Mouse (Mus musculus): ENCODE results near the gene Anapc1.
"Not testable (repeated sequence)": the region's sequence is repeated elsewhere in the genome, so short reads cannot be mapped to it uniquely, and the experiment has no call there.

The Anapc1 gene

DNA sequence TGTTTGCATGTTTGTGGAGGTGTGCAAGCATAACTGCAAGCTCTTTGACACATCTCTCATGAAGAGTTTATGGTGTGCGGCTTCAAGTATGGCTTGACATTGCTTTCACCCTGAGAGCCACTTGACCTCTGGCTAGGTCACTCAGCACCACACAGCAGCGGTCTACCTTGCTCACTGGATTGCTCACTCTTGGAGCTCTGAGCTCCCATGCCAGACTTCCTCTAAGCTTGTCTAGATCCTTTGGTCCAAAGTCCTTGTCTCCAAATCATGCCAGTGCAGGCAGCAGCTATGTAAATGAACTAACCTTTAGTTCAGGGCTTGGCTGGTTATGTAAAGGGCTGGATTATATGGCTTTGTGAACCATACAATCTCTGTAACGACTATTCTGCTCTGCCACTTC lies 9.2 kb upstream of the Anapc1 start:
- no peak for DNase-seq (ENCODE audit: low read depth)

DNA sequence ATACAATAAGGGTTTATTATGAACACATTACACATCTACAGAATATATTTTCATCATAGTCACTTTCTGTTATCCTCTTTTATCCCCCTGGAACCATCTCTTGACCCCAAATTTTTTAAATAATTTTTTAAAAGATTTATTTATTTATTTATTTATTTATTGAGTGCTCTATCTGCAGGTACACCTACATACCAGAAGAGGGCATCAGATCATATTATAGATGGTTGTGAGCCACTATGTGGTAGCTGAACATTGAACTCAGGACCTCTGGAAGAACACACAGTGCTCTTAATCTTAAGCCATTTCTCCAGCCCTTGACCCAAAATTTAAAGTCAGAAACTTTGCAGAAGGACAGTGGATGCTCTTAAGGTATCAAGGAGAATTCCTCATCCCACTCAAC lies 7.4 kb upstream of the Anapc1 start:
- DNase-seq (ENCODE audit: low read depth), result peak; percentile 39

DNA sequence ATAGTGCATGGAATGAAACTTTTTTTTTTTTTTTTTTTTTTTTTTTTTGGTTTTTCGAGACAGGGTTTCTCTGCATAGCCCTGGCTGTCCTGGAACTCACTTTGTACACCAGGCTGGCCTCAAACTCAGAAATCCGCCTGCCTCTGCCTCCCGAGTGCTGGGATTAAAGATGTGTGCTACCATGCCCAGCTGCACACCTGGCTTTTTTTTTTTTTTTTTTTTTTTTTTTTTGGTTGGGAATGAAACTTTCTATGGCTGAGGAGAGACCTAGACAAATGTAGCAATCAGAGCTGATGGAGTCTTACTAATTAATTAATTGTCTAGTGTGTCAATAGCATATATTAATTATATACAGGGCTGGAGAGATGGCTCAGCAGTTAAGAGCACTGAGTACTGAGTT lies 6.6 kb upstream of the Anapc1 start:
- not testable (repeated sequence) for DNase-seq (ENCODE audit: low read depth)

DNA sequence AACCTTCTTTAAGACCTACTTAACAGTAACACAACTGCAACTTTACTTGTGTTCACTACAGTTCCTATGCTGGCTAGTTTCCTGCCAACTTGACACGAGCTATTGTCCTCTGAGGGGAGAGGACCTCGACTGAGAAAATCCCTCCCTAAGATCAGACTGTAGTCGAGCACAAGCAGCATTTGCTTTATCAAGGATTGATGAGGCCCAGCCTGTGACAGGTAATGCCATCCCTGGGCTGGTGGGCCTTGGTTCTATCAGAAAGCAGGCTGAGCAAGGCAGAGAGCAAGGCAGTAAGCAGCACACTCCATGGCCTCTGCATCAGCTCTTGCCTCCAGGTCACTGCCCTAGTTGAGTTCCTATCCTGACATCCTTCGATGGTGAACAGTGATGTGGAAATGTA lies 6.0 kb upstream of the Anapc1 start:
- DNase-seq (ENCODE audit: low read depth), result no peak

DNA sequence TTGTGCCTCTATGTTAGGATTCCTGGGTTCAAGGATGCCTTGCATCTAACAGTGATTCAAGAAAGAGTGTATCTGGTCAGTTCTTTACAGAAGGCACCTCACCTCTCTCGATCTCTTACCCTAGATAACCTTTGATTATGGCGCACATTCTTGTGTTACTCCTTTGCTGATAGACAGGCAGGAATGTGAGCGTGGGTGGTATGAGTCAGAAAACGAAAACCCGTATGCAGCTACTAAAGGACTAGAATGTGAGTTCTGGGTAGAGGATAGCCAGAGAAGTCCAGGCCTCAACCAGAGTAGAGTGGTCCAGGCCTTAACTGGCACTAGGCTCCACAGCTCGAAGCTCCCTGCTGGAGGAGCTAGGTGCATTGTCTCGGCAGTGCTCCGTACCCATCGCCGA lies 5.6 kb upstream of the Anapc1 start:
- DNase-seq (ENCODE audit: low read depth), result no peak

DNA sequence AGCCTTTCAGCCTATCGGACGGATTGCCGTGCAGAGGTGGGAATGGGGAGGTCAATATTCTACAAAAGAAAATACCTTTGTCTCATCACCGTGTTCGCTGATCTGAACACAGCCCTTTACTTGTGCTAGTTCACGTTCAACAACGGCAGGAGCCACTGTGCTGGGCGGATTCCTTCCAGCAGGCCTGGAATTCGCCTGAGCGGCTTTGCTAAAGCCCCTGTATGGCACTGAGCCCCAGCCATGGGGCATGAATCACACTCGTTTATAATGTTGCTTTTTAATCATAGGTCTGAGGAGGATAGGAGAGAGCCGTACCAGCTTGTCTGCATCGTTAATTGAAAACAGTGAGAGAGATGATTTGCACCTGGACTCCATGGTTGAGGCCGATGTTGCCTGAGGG lies 5.1 kb upstream of the Anapc1 start:
- DNase-seq (ENCODE audit: low read depth), result no peak

DNA sequence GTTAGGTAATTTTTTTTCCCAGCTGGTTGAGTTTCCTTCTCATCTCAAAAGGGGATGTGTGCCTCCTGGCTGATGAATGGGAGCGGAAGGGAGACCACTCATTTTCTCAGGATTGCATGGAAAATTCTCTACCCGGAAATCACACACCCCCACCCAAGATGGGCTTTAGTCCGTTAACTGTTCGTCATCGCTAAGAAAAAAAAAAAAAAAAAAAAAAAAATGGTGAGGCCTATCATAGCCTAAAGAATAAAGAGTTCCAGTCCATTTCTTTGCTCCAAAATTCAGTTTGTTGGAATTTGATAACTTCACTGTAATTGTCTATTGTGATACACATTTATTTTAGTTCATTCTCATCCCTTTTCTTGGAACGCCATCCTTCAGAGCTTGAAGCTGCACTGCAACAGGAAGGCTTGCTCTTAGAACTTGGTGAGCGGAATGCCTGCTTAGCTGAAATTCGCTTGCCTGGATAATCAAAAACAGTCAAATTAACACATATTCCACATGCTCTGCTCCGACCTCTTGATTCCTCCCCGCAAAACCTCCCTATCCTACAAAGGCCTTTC lies 448 bp upstream of the Anapc1 start:
- no peak for DNase-seq (ENCODE audit: low read depth)

DNA sequence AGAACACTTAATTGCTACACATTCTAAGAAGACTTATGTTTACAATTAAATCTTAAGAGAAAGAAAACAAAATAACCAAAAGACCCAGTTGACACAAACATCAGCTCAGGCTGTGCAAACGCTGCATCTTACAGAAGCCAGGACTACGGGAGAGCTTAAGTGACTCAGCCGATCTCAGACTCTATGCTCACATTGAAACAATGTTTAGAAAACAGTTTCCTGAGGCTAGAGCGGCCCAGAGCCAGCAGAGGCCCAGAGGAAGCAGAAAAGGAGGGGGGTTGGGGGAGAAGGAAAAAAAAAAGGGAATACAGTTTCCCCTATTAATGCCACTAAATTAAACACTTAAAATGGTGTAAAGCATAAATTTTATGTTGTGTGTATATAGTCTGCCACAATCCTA lies 6.5 kb downstream of the Anapc1 start:
- peak; percentile 48 for DNase-seq (ENCODE audit: low read depth)

DNA sequence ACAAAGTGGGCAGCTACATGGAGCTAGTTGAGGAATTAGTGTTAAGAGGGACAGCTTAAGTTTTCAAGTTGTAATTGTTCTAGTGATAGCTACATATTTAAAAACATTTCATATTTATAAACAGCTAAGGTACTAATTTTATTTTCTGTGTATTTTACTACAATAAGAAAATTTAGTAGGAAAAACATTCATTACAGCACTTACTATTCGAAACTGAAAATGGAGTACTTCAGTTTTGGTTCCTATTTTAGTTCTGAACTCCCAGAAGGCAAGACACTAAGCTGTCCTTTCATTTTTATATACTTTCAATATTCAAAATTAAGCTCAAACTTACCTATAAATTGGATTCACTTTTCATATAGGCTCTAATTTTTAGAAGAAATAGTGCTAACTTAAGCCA lies 66.6 kb downstream of the Anapc1 start:
- no peak for DNase-seq (ENCODE audit: low read depth)

DNA sequence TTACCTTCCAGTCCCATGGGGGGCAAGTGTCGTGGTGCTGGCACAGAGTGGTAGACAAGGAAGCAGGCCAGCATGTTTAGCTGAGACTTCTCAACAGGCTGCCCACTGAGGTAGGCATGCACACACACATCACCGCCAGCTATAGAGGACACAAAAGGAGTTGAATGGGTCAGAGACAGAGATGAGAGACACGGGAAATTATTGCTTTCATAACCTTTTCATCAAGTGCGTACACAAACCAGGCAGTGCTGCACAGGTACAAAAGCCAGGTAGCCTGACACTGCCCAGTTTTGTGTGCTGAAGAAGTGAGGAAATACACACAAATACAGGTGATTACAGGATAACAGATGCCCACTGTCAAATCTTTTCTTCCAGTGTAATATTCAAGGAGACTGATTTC lies 71.8 kb downstream of the Anapc1 start:
- no peak for DNase-seq (ENCODE audit: low read depth)

DNA sequence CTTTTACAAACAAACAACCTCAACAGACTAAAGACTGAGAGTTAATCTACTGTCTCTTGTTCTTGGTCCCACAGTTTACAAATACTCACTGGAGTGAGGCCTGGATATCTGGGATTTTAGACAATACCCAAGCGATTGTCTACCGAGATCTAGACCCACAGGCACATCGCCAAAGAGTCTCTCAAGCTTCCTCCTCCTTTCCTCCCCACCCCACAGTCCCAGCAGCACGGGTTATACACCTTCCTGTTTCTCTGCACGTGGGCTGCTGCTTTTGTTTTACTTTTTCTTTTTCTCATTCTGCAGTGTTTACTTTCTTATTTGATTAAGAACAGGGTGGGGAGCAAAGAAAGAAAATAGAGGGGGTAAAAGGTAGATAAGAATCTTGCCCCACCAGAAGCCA lies 73.8 kb downstream of the Anapc1 start:
- no peak for DNase-seq (ENCODE audit: low read depth)

DNA sequence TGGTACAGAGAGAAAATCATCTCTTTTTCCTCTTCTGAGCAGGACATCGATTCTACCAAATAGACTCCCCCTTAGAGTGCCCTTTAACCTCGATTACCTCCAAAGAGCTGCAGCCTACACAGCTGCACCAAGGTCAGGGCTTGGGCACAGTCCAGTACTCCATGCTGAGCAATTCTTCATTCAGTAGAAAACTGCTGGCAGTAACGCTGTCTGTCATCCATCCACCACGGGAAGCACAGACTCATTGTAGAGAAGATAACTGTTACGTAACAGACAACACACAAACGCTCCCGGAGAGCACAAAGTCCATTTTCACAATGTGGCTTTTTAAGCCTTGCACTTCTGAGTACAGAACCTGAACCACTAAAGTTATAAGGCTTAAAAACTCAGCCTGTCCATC lies 74.9 kb downstream of the Anapc1 start:
- DNase-seq (ENCODE audit: low read depth), result peak; percentile 37

DNA sequence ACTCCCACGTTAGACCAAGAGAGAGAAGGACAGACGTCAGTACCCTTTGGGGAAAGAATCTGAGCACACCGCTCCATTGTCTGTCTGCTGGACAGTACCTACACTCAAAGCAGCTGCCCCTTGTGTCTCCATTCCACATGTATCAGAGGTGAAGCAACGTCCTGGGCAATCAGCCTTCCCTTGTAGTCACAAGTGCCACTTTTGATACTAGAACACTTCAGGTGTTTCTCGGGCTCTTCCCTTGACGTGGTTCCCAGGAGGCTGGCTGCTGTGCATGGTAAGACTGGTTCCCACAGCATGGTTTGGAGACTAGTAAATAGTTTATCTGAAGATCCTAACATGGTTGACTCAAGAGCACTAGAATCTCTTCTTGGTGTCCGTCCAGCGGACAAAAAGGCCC lies 76.0 kb downstream of the Anapc1 start:
- DNase-seq (ENCODE audit: low read depth), result no peak

DNA sequence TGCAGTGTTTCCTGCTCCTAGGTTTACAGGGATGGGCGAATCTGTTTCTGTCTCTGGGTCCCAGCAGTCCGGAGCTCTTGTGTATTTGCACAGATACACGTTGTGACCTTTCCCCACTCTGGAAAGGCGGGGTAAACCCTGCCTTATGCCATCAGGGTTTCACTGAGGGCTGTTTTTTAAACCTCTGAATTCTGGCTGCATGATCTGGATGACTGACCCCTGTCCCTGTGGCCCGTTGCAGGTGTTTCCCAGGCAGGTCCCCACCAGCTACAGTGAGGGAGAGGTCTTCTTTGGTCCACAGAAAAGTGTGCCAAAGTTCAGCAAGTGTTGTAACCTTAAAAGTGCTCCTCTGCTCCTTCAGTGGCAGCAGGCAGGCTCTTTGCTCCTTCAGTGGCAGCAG lies 77.9 kb downstream of the Anapc1 start:
- DNase-seq (ENCODE audit: low read depth), result no peak

DNA sequence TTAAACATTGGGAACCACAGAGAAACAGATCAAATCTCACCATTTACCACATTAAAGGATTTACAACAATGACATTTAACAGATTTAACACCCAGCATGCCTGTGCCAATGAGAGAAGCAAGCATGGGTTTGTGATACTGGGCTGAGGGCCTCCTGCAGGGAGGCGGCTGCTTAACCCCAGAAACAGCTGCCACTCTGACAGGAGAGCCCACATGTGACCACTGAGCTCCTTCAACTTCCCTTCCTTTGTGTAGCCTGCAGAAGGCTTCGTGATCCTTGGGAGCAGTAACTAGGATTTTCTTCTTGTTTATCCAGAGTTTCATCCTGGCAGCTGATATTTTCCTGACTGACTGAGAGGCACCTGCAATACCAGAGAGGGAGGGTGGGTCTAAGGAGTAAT lies 85.7 kb downstream of the Anapc1 start:
- no peak for DNase-seq (ENCODE audit: low read depth)

DNA sequence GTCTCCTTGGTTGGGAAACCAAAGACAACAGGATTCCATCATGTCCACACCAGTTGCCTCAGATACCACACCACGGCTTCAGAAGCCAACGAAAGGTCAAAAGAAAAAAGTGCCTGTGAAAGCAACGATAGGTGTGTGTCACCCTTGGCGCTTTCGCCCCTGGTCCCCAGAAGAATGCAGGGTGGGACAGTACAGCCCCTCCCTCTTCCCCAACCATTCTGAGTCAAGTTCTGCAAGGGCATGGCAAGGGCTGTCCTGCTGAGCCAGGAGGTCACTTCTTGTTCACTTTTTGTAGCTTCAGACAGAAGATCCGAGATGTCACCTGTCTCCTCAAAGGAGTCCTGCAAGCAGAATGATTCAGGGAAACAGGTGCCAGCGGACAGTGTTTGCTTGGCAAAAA lies 94.9 kb downstream of the Anapc1 start:
- no peak for DNase-seq (ENCODE audit: low read depth)

DNA sequence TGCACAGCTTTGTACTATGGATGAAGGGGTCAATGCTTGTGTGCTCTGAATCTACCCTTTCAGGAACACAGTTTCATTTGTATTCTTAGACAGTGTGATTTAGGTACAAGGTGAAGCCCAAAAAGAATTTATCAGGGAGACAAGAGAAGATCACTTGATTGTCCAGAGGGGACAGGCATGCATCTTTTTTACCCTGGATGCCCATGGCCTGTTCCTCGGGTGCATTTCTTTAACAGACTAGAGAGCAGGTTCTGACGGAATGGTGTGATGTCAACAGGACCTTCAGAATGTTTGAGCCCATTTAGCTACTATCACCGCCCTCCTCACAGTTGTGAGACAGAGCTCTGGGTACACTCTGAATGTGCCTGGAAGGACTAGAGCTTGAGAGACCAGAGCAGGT lies 96.3 kb downstream of the Anapc1 start, which contains the start of gene Spdye4c:
Spdye4c (plus strand) TSS at position 301 of the 400 bp plus-strand sequence.
- DNase-seq (ENCODE audit: low read depth), result no peak

DNA sequence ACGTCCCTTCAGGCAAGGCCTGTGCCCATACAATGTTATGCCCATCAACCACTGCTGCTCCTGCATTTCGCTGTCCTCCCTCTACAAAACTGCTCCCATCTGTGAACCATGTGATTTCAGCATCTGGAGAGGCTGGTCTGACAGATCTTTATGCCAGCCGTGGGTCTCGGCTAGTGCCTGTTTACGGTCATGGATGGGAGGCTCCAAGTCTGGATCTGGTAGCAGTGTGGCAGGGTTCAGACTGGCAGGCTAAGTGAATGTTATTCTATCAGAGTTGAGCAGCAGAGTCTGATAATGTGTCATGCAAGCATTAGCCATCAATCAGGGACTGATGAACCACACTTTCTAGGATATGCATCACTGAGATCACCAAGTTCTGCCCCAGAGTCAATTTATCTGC lies 104.3 kb downstream of the Anapc1 start:
- no peak for DNase-seq (ENCODE audit: low read depth)

DNA sequence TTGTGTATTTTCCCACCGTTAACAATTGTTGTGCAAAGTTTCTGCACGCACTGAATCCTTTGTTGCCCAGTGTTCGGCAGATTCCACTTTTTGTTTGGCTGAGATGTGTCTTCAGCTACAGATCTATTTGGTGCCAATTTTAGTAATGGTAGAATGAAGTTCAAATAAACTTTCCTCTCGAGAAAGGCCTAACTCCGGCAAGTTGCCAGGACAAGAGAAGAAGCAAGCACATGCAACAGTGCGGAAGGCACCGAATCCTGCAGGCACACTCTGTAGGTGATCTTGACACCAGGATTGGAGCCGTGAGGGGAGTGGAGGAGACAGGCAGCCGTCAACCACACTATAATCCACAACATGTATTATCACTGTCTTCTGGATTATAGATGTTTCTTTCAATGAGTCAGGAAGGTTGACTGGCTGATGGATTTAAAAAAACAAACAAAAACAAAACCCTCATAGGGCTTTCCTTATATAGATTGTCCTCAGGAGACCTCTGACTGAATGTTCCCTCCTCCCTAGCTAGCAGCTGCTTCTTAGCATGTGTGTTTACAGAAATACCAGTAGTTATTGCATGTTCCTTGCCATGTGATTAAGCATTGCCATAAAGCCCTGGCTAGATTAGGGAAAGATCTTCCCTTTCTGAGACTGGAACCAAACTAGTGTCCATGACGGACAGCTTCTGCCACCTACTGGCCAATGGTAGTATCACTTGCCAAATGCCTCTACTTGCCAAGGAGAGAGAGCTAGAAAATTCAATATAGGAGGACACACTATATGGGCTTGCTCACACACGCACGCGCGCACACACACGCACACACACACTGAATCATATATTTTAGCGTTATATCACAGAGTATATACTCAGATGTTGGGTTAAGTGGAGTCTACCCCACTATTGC lies 114.2 kb downstream of the Anapc1 start:
- peak; percentile 75 for DNase-seq (ENCODE audit: low read depth)

DNA sequence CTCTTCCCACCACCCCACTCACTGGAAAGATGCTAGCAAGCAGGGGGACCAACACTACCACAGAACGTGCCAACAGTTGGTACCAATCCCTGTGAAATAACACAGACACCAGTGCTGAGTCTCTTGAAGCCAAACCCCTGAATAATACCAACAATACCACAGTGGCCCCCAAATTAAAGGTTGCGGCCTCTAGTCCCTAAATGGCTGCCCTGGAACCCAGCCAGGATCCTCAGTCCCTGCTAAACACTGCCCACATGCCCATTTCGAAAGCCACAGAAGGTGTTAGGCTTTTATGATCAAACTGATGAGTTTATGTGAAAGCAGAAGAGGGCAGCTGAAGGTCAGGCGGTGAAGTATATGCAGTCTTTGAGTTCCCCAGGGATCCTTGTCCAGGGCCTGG lies 116.2 kb downstream of the Anapc1 start:
- DNase-seq (ENCODE audit: low read depth), result no peak

DNA sequence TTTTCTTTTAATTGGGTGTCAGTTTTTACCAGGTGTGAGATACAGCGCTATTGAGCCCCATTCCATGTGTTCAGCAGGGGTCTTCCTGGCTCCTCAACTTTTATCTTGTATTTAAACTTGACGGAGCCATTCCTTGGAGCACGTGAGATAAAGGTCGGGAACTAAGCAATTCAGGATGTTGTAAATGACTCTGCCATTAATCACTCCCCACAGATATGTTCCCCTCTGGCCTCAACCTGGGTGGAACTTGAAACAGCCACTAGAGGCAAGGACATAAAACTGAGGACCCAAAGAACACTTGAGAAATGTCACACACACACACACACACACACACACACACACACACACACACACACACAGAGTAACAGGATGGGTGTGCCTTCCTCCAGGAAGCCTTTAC lies 118.7 kb downstream of the Anapc1 start:
- no peak for DNase-seq (ENCODE audit: low read depth)

DNA sequence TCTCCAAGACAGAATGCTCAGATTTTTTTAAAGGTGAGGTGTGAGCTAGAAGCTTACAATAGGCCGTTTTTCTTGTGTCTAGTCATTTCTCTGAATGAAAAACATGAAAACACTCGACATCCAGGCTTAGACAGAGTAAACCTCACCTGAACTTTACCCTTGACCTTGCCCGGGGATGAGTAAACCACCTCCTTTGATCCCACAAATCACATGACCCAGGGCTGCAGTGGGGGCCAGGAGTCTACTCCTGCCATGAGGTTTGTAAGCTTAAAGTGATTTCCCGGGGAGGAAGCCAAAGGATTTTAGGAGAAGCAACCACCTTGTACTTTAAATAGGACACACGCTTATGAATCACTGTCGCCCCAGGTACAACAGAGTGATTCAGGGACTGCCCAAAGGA lies 119.2 kb downstream of the Anapc1 start:
- DNase-seq (ENCODE audit: low read depth), result no peak

DNA sequence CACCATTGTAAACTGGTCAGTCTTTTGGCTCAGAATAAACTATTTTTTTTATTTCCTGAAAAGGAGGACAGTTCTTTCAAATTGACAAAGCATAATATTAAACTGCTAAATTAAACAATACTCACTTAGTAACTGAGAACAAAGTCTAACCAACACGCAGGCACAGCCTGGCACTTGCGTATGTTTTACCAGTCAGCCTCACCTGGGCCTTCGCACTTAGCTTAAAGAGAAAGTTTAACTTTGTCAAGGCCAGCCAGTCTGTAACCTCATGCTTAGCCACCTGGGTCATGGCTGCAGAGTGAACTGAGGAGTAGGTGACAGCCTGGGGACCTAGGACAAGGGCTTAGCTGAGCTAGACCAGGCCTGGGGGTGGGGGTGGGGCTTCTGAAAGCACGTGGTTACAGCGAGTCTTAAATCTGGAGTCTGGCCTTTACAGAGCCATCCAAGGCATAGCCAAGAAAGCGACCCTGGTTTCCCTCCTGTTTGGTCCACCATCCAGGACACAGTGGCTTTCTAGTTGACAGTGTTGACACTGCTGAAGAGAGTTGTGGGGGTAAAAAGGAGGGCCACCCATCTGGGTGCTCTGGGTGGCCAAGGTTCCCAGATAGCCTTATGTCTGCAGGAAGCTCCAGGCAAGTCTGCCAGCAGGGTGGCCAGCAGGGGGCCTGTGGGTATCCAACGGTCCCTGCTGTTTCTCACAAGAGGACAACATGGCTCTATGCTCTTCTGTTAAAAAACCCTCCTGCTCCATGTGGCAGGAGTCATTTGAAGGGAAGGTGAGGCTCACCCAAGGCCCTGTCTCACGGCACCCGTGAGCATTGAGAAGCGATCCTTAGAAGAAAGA lies 120.7 kb downstream of the Anapc1 start:
- peak; percentile 39 for DNase-seq (ENCODE audit: low read depth)

Data from 416B (cell line).